Mouse (Mus musculus): ENCODE measurements at regions not wholly inside any gene's neighbourhood (a gene's known extent, or its start where the extent isn't known, plus 50 kb on each side); places are given as distances from the start of the nearest gene placed in this dataset.

GRCm38 (mm10) chr7:136807968-136808367 is 86.4 kb upstream of the Mgmt start:
- TF ChIP-seq CTCF (IDR thresholded peaks at IDR 0.05; ENCODE audit: control insufficient read depth, insufficient read depth, insufficient read length) (no peak), USF1 (IDR thresholded peaks at IDR 0.05; ENCODE audit: low read depth) (no peak)
